Mouse (Mus musculus) heart, postnatal 4 days (tissue): ENCODE measurements around the gene Il20rb. TPM values are rescaled to one million over a fixed set of nuclear protein-coding genes. Genes with fewer than 3 reads are reported as not detected.

Experiments used
- DNase-seq: peaks from one replicate; pipeline ENCODE4 v3.0.0; 2021
- total RNA-seq, 2 experiments: library from RNA; stranded (reverse); gene quantifications; 2 replicates each; pipeline ENCODE4 v1.2.3; 2021

Gene Il20rb
- total RNA-seq, 2 experiments from 2014 or later = 4.3 TPM

- DNase-seq = no peak
Observed at GRCm38 (mm10) chr9:100419103-100419502, 67.5 kb downstream of the Il20rb start.

GRCm38 (mm10) chr9:100416756-100417155 is 69.8 kb downstream of the Il20rb start:
- DNase-seq = no peak

GRCm38 (mm10) chr9:100416299-100416698 is 70.3 kb downstream of the Il20rb start:
- no peak for DNase-seq

GRCm38 (mm10) chr9:100415328-100415979 is 71.1 kb downstream of the Il20rb start:
- DNase-seq = peak; percentile 48

Other genes starting within 250 kb of the Il20rb start
- 10 to 100 TPM; 41.7 to 52.3 TPM for gene Nck1, start 59.3 kb upstream of the Il20rb start, total RNA-seq
- gene Slc35g2, start 84.3 kb upstream of the Il20rb start, total RNA-seq = 10 to 100 TPM in 1 of 2 experiments, 1 to 10 TPM in 1; 9.0 to 10.3 TPM
- gene Stag1, start 111.0 kb upstream of the Il20rb start, total RNA-seq = 10 to 100 TPM; 52.3 to 56.4 TPM